Mouse (Mus musculus) thymus, adult 2 months (tissue): ENCODE results near the gene Usp45.

Source experiments
- CTCF ChIP-seq: fragments of 200-500 bp; IDR thresholded peaks from 2 replicates; pipeline ENCODE4 v1.5.1; 2012; ENCODE audit warnings: mild to moderate bottlenecking, control low read depth, low read length, moderate library complexity, borderline replicate concordance; ENCODE audit not compliant: control insufficient read depth, poor library complexity, insufficient read depth; ENCODE audit errors: extremely low read depth
- POLR2A ChIP-seq: fragments of 200-500 bp; IDR thresholded peaks from 2 replicates; pipeline ENCODE4 v1.6.1; 2012; ENCODE audit warnings: mild to moderate bottlenecking, low read length, control low read depth, moderate library complexity; ENCODE audit not compliant: control insufficient read depth, poor library complexity, insufficient read depth; ENCODE audit errors: extremely low read depth

DNA sequence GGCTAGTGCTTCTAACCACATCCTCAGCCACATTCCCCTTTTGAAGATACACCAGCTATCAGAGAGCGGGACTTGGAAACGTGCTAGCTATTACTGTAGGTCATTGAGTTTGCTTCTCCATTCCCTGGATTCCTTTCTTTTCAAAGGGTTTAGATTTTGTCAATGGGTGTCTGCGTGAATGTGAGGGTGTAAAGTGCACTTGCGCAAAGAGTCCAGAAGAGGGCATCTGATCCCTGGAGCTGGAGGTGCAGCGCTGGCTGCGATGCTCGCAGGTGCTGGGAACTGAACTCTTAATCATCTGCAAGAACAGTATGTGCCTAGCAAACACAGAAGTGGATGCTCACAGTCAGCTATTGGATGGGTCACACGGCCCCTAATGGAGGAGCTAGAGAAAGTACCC, 65.9 kb downstream of the Usp45 start:
- no peak for TF ChIP-seq CTCF
- no peak for TF ChIP-seq POLR2A
